Mouse (Mus musculus): ENCODE measurements around the gene Rpp25. TPM values are rescaled to one million over a fixed set of nuclear protein-coding genes. Genes with fewer than 3 reads are reported as not detected.
A peak's percentile ranks its signal among the peaks of the same experiment; 100 is the strongest.

The Rpp25 gene
- polyA plus RNA-seq, 1 experiment from 2014 or later, result 5.3 TPM

DNA sequence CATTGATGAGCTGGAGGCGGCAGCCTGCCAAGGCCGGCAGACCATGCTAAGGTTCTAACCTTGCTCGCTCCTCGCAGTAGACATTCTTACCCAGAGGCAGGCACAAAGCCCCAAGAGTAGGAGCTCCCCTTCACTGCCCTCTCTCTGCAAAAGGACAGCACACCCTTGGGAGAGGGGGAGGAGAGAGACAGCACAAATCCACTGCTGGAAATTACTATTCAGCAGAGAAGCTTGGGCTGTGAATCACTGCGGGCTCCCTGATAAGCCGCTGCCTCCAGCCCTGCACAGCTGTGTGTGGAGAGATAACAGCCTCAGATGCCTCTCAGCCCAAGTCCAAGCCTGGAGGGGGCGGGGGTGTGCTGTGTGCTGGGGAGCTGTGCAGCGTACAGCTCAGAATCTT is 1.9 kb downstream of the Rpp25 start:
- H3K27me3 ChIP-seq (ENCODE audit: control insufficient read depth, insufficient read depth, low read length), result peaks cover 54% of the 10 kb centered on the region
- WGBS, result 2% methylated on average over 8 of the region's 8 CpGs
- H3K27ac ChIP-seq (ENCODE audit: low read length), result no peak overlapping the region
- peak; percentile 82 for ATAC-seq (ENCODE audit: insufficient read depth, low FRiP score)
- H3K9ac ChIP-seq (ENCODE audit: low read length), result no peak overlapping the region
- no peak overlapping the region for H3K4me3 ChIP-seq (replicated peaks; ENCODE audit: low read length)
- H3K36me3 ChIP-seq (ENCODE audit: control insufficient read depth, insufficient read depth, low read length), result no peaks in the 10 kb centered on the region
- H3K4me1 ChIP-seq (ENCODE audit: control insufficient read depth, insufficient read depth, low read length), result peaks cover 17% of the 10 kb centered on the region; the same call in 1 of the 2 replicates
- H3K9me3 ChIP-seq (replicated peaks; ENCODE audit: control insufficient read depth, low read length), result no peaks in the 10 kb centered on the region
- peak overlapping the region; percentile 16; the same call in 1 of the 2 replicates for H3K4me2 ChIP-seq (ENCODE audit: low read depth, low read length)

DNA sequence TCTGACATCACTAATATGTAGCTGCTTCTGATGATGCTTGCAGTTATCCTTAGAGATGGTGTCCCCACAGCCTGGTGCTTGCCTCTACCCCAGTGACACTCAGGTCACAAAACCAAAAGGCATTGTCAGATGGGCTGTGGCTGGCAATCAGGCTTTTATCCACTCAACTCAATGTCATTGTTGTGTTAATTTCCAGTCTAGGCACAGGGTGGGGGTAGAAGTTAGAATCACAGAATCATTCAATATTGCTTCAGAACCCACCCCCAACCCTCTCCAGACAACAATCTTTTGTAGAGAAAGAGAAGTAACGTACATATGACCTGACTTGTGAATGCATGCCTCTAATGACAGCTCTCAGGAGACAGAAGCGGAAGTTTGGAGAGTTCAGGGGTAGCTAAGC is 6.8 kb downstream of the Rpp25 start:
- H3K27me3 ChIP-seq (ENCODE audit: control insufficient read depth, insufficient read depth, low read length), result peaks cover 6% of the 10 kb centered on the region
- whole genome bisulfite sequencing, result 77% methylated on average over 2 of the region's 2 CpGs

GRCm38 (mm10) chr9:57517113-57517512 is 13.3 kb downstream of the Rpp25 start:
- no peaks in the 10 kb centered on the region for H3K27me3 ChIP-seq (ENCODE audit: control insufficient read depth, insufficient read depth, low read length)
- H3K36me3 ChIP-seq (ENCODE audit: control insufficient read depth, insufficient read depth, low read length), result no peaks in the 10 kb centered on the region
- no peaks in the 10 kb centered on the region for H3K9me3 ChIP-seq (replicated peaks; ENCODE audit: control insufficient read depth, low read length)
- H3K4me2 ChIP-seq (ENCODE audit: low read depth, low read length), result no peak overlapping the region
- no peak overlapping the region for H3K9ac ChIP-seq (ENCODE audit: low read length)
- no peak for ATAC-seq (ENCODE audit: insufficient read depth, low FRiP score)
- no peak overlapping the region for H3K27ac ChIP-seq (ENCODE audit: low read length)
- no peak overlapping the region for H3K4me3 ChIP-seq (replicated peaks; ENCODE audit: low read length)
- peaks cover 2% of the 10 kb centered on the region for H3K4me1 ChIP-seq (ENCODE audit: control insufficient read depth, insufficient read depth, low read length)
- WGBS, result 11% methylated on average over 3 of the region's 3 CpGs

More for the DNA sequence above, 6.8 kb downstream of the Rpp25 start:
- H3K4me1 ChIP-seq (ENCODE audit: control insufficient read depth, insufficient read depth, low read length), result no peaks in the 10 kb centered on the region
- no peak for ATAC-seq (ENCODE audit: insufficient read depth, low FRiP score)
- H3K9me3 ChIP-seq (replicated peaks; ENCODE audit: control insufficient read depth, low read length), result no peaks in the 10 kb centered on the region
- no peaks in the 10 kb centered on the region for H3K36me3 ChIP-seq (ENCODE audit: control insufficient read depth, insufficient read depth, low read length)
- H3K27ac ChIP-seq (ENCODE audit: low read length), result no peak overlapping the region
- H3K4me3 ChIP-seq (replicated peaks; ENCODE audit: low read length), result no peak overlapping the region
- no peak overlapping the region for H3K4me2 ChIP-seq (ENCODE audit: low read depth, low read length)
- H3K9ac ChIP-seq (ENCODE audit: low read length), result no peak overlapping the region

- ATAC-seq (ENCODE audit: insufficient read depth, low FRiP score), result peak; percentile 52
- peak overlapping the region; percentile 89 for H3K9ac ChIP-seq (ENCODE audit: low read length)
- 23% methylated on average over 16 of the region's 16 CpGs for WGBS
Measured at GRCm38 (mm10) chr9:57520375-57521055, 16.7 kb downstream of the Rpp25 start.

DNA sequence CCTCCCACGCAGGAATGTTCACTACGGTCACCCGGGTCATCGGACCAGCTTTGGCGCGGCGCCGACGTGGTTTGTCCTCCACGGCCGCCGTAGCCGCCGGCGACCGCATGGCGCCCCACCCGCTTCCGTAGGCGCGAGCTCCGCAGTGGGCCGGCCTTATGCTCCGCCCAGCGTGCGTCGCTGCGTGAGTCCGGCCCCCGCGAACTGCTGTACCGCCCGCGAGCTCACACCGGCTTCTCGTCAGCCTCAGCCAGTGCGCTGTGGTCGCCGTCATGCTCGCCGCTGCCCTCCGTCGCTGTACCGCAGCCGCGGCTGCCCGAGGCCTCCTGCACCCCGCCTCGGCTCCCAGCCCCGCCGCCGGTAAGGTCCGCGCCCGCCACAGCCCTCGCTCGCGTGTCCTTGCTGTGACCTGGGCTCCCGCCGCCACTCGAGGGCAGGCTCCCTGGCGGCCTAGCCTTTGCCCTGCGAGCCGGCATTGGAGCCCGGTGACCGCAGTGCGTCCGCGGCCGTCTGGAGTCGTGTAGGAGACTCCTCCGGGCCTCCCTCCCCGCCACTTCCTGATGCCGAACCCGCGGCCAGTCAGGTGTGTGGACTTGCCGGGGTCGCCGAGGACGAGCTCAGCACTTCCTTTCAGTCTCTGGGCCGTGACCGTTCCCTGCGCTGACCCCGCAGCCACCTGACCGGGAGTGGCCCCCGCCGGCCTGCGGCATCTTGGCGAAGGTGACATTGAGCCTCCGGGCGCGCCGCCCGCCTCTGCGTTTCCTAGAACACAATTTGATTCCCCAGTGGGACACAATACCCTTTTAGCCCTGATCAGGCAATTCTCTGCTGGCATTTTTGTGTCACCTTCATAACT is 17.5 kb downstream of the Rpp25 start, which contains the start of gene Cox5a:
TSS of gene Cox5a (plus strand) at position 219 of the 856 bp plus-strand sequence.
- peak; percentile 99 for ATAC-seq (ENCODE audit: insufficient read depth, low FRiP score)
- H3K9ac ChIP-seq (ENCODE audit: low read length), result peak within 1 kb of the TSS; percentile 89
- H3K9me3 ChIP-seq (replicated peaks; ENCODE audit: control insufficient read depth, low read length), result no peaks in the 10 kb centered on the region
- H3K27me3 ChIP-seq (ENCODE audit: control insufficient read depth, insufficient read depth, low read length), result no peaks in the 10 kb centered on the region
- peak within 1 kb of the TSS; percentile 66 for H3K4me2 ChIP-seq (ENCODE audit: low read depth, low read length)
- under 1% methylated on average over 95 of the region's 95 CpGs for WGBS
- H3K4me3 ChIP-seq (replicated peaks; ENCODE audit: low read length), result peak within 1 kb of the TSS; percentile 92
- H3K36me3 ChIP-seq (ENCODE audit: control insufficient read depth, insufficient read depth, low read length), result no peaks in the 10 kb centered on the region
- H3K27ac ChIP-seq (ENCODE audit: low read length), result peak within 1 kb of the TSS; percentile 94
- peaks cover 11% of the 10 kb centered on the region for H3K4me1 ChIP-seq (ENCODE audit: control insufficient read depth, insufficient read depth, low read length)

More at GRCm38 (mm10) chr9:57520375-57521055, 16.7 kb downstream of the Rpp25 start:
- Histone ChIP-seq H3K27me3 (ENCODE audit: control insufficient read depth, insufficient read depth, low read length) (no peaks in the 10 kb centered on the region), H3K36me3 (ENCODE audit: control insufficient read depth, insufficient read depth, low read length) (no peaks in the 10 kb centered on the region), H3K27ac (ENCODE audit: low read length) (peak overlapping the region; percentile 67), H3K4me1 (ENCODE audit: control insufficient read depth, insufficient read depth, low read length) (peaks cover 11% of the 10 kb centered on the region), H3K9me3 (replicated peaks; ENCODE audit: control insufficient read depth, low read length) (no peaks in the 10 kb centered on the region), H3K4me3 (replicated peaks; ENCODE audit: low read length) (peak overlapping the region; percentile 92), H3K4me2 (ENCODE audit: low read depth, low read length) (peak overlapping the region; percentile 66)

DNA sequence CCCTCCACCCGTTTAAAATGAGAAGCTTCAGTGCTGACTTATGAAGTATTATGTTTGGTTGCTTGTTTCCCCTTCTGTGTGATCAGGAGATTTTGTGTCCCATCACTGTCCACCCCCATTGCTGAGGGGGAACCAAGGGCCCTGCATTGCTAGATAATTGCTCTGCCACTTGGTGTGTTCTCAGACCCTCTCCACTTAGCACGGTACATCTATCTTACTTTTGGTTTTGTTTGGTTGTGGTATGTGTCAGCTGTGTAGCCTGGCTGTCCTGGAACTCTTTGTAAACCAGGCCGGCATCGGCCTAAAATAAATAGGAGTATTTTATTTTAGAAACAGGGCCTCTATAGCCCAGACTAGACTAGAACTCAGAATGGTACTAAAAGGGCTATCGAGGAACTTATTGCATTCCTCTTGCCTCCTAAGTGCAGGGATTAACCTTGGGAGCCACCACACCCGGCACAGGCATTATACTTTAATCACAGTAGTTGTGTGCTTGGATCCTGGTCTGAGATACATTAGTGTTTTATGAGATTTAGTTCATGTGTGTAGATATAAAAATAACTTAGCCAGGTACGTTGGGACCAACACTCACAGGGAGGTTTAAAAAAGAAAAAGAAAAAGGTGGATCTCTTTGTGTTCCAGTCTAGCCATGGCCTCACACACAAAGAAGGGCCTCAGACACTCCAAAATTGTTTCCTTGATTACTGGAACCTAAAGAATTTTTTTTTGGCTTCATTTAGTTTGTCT is 18.5 kb downstream of the Rpp25 start:
- Histone ChIP-seq H3K27me3 (ENCODE audit: control insufficient read depth, insufficient read depth, low read length) (no peaks in the 10 kb centered on the region), H3K4me2 (ENCODE audit: low read depth, low read length) (peak overlapping the region; percentile 66), H3K9ac (ENCODE audit: low read length) (peak overlapping the region; percentile 89), H3K9me3 (replicated peaks; ENCODE audit: control insufficient read depth, low read length) (no peaks in the 10 kb centered on the region), H3K36me3 (ENCODE audit: control insufficient read depth, insufficient read depth, low read length) (no peaks in the 10 kb centered on the region), H3K27ac (ENCODE audit: low read length) (peak overlapping the region; percentile 94; the same call in 1 of the 2 replicates), H3K4me1 (ENCODE audit: control insufficient read depth, insufficient read depth, low read length) (peaks cover 11% of the 10 kb centered on the region), H3K4me3 (replicated peaks; ENCODE audit: low read length) (peak overlapping the region; percentile 92)
- ATAC-seq (ENCODE audit: insufficient read depth, low FRiP score), result no peak
- WGBS, result 15% methylated on average over 7 of the region's 7 CpGs

DNA sequence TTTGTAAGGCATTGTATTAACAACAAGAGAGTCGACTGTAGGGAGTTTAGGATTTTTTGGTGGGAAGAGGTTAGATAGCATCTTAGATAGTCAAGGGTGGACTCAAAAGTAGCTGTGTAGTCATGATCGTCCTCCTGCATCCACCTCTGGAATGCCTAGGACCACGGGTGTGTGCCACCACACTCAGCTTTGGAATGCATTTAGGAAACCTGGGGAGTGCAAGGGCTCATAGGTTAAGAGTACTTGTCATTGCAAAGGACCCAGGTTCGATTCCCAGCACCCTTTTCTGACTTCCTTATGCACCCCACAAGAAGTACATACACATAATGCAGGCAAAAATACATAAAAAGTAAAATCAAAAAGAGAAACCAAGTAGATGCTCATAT is 19.0 kb downstream of the Rpp25 start:
- no peak for ATAC-seq (ENCODE audit: insufficient read depth, low FRiP score)
- Histone ChIP-seq H3K27me3 (ENCODE audit: control insufficient read depth, insufficient read depth, low read length) (no peaks in the 10 kb centered on the region), H3K36me3 (ENCODE audit: control insufficient read depth, insufficient read depth, low read length) (no peaks in the 10 kb centered on the region), H3K9ac (ENCODE audit: low read length) (no peak overlapping the region), H3K4me3 (replicated peaks; ENCODE audit: low read length) (peak overlapping the region; percentile 92), H3K4me2 (ENCODE audit: low read depth, low read length) (peak overlapping the region; percentile 66), H3K9me3 (replicated peaks; ENCODE audit: control insufficient read depth, low read length) (no peaks in the 10 kb centered on the region), H3K4me1 (ENCODE audit: control insufficient read depth, insufficient read depth, low read length) (peaks cover 11% of the 10 kb centered on the region), H3K27ac (ENCODE audit: low read length) (no peak overlapping the region)
- 71% methylated on average over 4 of the region's 4 CpGs for WGBS

DNA sequence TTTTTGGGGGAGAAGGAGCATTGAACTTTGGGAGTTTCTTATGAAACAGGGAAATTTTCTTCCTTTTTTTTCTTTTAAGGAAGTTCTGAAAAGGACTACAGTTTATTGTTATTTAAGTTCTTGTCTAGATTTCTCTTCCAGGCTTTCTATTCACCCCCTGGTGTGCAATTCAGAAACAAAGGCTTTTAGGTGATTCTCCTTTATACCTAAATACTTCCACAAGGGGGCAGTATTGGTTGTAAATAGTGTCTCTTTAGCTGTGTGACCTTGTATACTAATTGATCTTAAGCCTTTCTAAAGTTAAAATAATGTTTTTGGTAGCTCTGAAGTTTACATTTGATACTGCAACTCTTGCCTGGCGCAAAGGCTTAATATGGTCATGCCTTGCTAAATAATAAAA is 19.9 kb downstream of the Rpp25 start:
- no peak overlapping the region for H3K4me3 ChIP-seq (replicated peaks; ENCODE audit: low read length)
- H3K27ac ChIP-seq (ENCODE audit: low read length), result no peak overlapping the region
- no peak for ATAC-seq (ENCODE audit: insufficient read depth, low FRiP score)
- H3K4me1 ChIP-seq (ENCODE audit: control insufficient read depth, insufficient read depth, low read length), result peaks cover 11% of the 10 kb centered on the region
- H3K9ac ChIP-seq (ENCODE audit: low read length), result no peak overlapping the region
- H3K27me3 ChIP-seq (ENCODE audit: control insufficient read depth, insufficient read depth, low read length), result no peaks in the 10 kb centered on the region
- 85% methylated on average over 1 of the region's 1 CpGs for WGBS
- no peak overlapping the region for H3K4me2 ChIP-seq (ENCODE audit: low read depth, low read length)
- H3K9me3 ChIP-seq (replicated peaks; ENCODE audit: control insufficient read depth, low read length), result no peaks in the 10 kb centered on the region
- H3K36me3 ChIP-seq (ENCODE audit: control insufficient read depth, insufficient read depth, low read length), result no peaks in the 10 kb centered on the region
